Mouse (Mus musculus): ENCODE results near the gene Dysf.
A peak's percentile ranks its signal among the peaks of the same experiment; 100 is the strongest.

Dysf gene

GRCm38 (mm10) chr6:84124609-84125008 is 116.2 kb downstream of the Dysf start:
- DNase-seq = no peak

- no peak for DNase-seq
Measured at GRCm38 (mm10) chr6:84125101-84125500, 116.7 kb downstream of the Dysf start.

GRCm38 (mm10) chr6:84128229-84128628 is 119.8 kb downstream of the Dysf start:
- DNase-seq = no peak

GRCm38 (mm10) chr6:84130867-84131266 is 122.5 kb downstream of the Dysf start:
- DNase-seq = no peak

GRCm38 (mm10) chr6:84131539-84131938 is 123.1 kb downstream of the Dysf start:
- DNase-seq = no peak

GRCm38 (mm10) chr6:84133053-84133452 is 124.7 kb downstream of the Dysf start:
- no peak for DNase-seq

- DNase-seq = no peak
Measured at GRCm38 (mm10) chr6:84133996-84134721, 125.8 kb downstream of the Dysf start.

- DNase-seq = peak; percentile 82
Measured at GRCm38 (mm10) chr6:84134722-84135394, 126.5 kb downstream of the Dysf start.

- DNase-seq = peak; percentile 50
Measured at GRCm38 (mm10) chr6:84135709-84136108, 127.3 kb downstream of the Dysf start.

- DNase-seq = no peak
Measured at GRCm38 (mm10) chr6:84136345-84136744, 128.0 kb downstream of the Dysf start.

GRCm38 (mm10) chr6:84139932-84140331 is 131.5 kb downstream of the Dysf start:
- peak; percentile 72 for DNase-seq

- DNase-seq = no peak
Measured at GRCm38 (mm10) chr6:84142481-84142880, 134.1 kb downstream of the Dysf start.

GRCm38 (mm10) chr6:84143328-84143727 is 134.9 kb downstream of the Dysf start:
- no peak for DNase-seq

- no peak for DNase-seq
Measured at GRCm38 (mm10) chr6:84144393-84144792, 136.0 kb downstream of the Dysf start.

- DNase-seq = no peak
Measured at GRCm38 (mm10) chr6:84147206-84148004, 139.0 kb downstream of the Dysf start.

- no peak for DNase-seq
Measured at GRCm38 (mm10) chr6:84148470-84148869, 140.1 kb downstream of the Dysf start.

GRCm38 (mm10) chr6:84154508-84154907 is 146.1 kb downstream of the Dysf start:
- DNase-seq = no peak

- DNase-seq = no peak
Measured at GRCm38 (mm10) chr6:84155765-84156164, 147.4 kb downstream of the Dysf start.

- no peak for DNase-seq
Measured at GRCm38 (mm10) chr6:84156481-84157025, 148.2 kb downstream of the Dysf start.

GRCm38 (mm10) chr6:84159046-84159445 is 150.7 kb downstream of the Dysf start:
- no peak for DNase-seq

- DNase-seq = no peak
Measured at GRCm38 (mm10) chr6:84167612-84168011, 159.2 kb downstream of the Dysf start.

GRCm38 (mm10) chr6:84168571-84168970 is 160.2 kb downstream of the Dysf start:
- DNase-seq = no peak

GRCm38 (mm10) chr6:84173626-84174025 is 165.2 kb downstream of the Dysf start:
- no peak for DNase-seq

Data from cerebellum, adult 11 months (tissue).